Mouse (Mus musculus) embryo, embryonic 10.5 days (tissue): ENCODE data around the gene Cuedc2.
A peak's percentile ranks its signal among the peaks of the same experiment; 100 is the strongest.

Experiments used
- DNase-seq: peaks from one replicate; pipeline ENCODE4 v3.0.0-alpha.2; 2015; ENCODE audit warnings: low spot score

Gene Cuedc2

GRCm38 (mm10) chr19:46321101-46321943 is 17.2 kb downstream of the Cuedc2 start:
- DNase-seq, result peak; percentile 79

GRCm38 (mm10) chr19:46320076-46320785 is 18.3 kb downstream of the Cuedc2 start:
- no peak for DNase-seq

GRCm38 (mm10) chr19:46318586-46319378 is 19.7 kb downstream of the Cuedc2 start:
- peak; percentile 68 for DNase-seq

- DNase-seq, result no peak
Observed at GRCm38 (mm10) chr19:46318031-46318471, 20.5 kb downstream of the Cuedc2 start.

GRCm38 (mm10) chr19:46317546-46317885 is 21.0 kb downstream of the Cuedc2 start:
- DNase-seq, result no peak

- no peak for DNase-seq
Observed at GRCm38 (mm10) chr19:46316846-46317545, 21.5 kb downstream of the Cuedc2 start.

- no peak for DNase-seq
Observed at GRCm38 (mm10) chr19:46315752-46316610, 22.5 kb downstream of the Cuedc2 start.

GRCm38 (mm10) chr19:46314872-46315742 is 23.4 kb downstream of the Cuedc2 start:
- DNase-seq, result no peak

- no peak for DNase-seq
Observed at GRCm38 (mm10) chr19:46314151-46314601, 24.3 kb downstream of the Cuedc2 start.

- no peak for DNase-seq
Observed at GRCm38 (mm10) chr19:46313591-46313990, 24.9 kb downstream of the Cuedc2 start.

- no peak for DNase-seq
Observed at GRCm38 (mm10) chr19:46313116-46313515, 25.4 kb downstream of the Cuedc2 start.

- no peak for DNase-seq
Observed at GRCm38 (mm10) chr19:46312566-46312965, 25.9 kb downstream of the Cuedc2 start.

- DNase-seq, result no peak
Observed at GRCm38 (mm10) chr19:46311341-46311740, 27.2 kb downstream of the Cuedc2 start.

- DNase-seq, result no peak
Observed at GRCm38 (mm10) chr19:46310312-46310865, 28.1 kb downstream of the Cuedc2 start.

- DNase-seq, result no peak
Observed at GRCm38 (mm10) chr19:46309651-46310305, 28.7 kb downstream of the Cuedc2 start.

- peak; percentile 93 for DNase-seq
Observed at GRCm38 (mm10) chr19:46308706-46309435, 29.6 kb downstream of the Cuedc2 start.

GRCm38 (mm10) chr19:46308303-46308702 is 30.2 kb downstream of the Cuedc2 start:
- DNase-seq, result no peak

- no peak for DNase-seq
Observed at GRCm38 (mm10) chr19:46307781-46308180, 30.7 kb downstream of the Cuedc2 start.
